ENCODE assay signal across 9 mouse cellular contexts in genomic region chr4:133314896-133315295, GRCm38 (mm10). TPM values are rescaled to one million over a fixed set of nuclear protein-coding genes. Genes with fewer than 3 reads are reported as not detected.
DNase-seq lines count a peak whose midpoint lies in the region.
"Had no signal": no experiment of that assay in that cellular context is flagged by ENCODE, and none has a peak within 500 bp of the region (broad histone marks: within the 10 kb centered on the region; RNA-seq: fewer than 3 reads in every experiment).

No protein-coding gene starts in this region.

- DNase-seq in adrenal gland, postnatal 10 days = peak; percentile 82
- no peak for DNase-seq in adrenal gland, postnatal 4 days (ENCODE audit: low spot score in 2 of 2)
- peak; percentile 25 for DNase-seq in ovary, postnatal 36 days (ENCODE audit: low spot score)
- DNase-seq in ovary, postnatal 10 days (ENCODE audit: low spot score) = no peak
- DNase-seq in kidney, postnatal 25 days = peak; percentile 93 to 96
- no peak for DNase-seq in urinary bladder, adult 2 months (ENCODE audit: low spot score)
- no peak for DNase-seq in spleen, adult 12 weeks (ENCODE audit: low spot score)
- no peak for DNase-seq in frontal cortex, postnatal 25 days (ENCODE audit: low spot score in 2 of 2)
- DNase-seq: thymus, postnatal 36 days had no signal

RNA-seq across cellular contexts. Expression of gene Tmem222, which starts 37.3 kb away (rescaled TPM):
- 10 to 100 TPM; 49.5 to 54.8 TPM for total RNA-seq in adrenal gland, postnatal 10 days (2021)
- 10 to 100 TPM; 65.5 to 78.0 TPM for total RNA-seq in adrenal gland, postnatal 4 days (2021)
- polyA plus RNA-seq in urinary bladder, adult 2 months (2012; rRNA removed) = 81.0 and 92.6 TPM in 2 replicates

RNA-seq across cellular contexts. Expression of gene Wdtc1, which starts 38.4 kb away (rescaled TPM):
- 10 to 100 TPM; 46.3 to 50.1 TPM for total RNA-seq in adrenal gland, postnatal 10 days (2021)
- 10 to 100 TPM; 36.3 to 39.9 TPM for total RNA-seq in adrenal gland, postnatal 4 days (2021)
- 24.7 and 35.5 TPM in 2 replicates for polyA plus RNA-seq in urinary bladder, adult 2 months (2012; rRNA removed)

RNA-seq across cellular contexts. Expression of gene Sytl1, which starts 52.0 kb away (rescaled TPM):
- total RNA-seq in adrenal gland, postnatal 10 days (2021) = 1 to 10 TPM; 5.2 to 6.3 TPM
- total RNA-seq in adrenal gland, postnatal 4 days (2021) = 1 to 10 TPM; 1.5 to 2.4 TPM
- polyA plus RNA-seq in urinary bladder, adult 2 months (2012; rRNA removed) = 67.1 and 79.6 TPM in 2 replicates

RNA-seq across cellular contexts. Expression of gene Slc9a1, which starts 54.6 kb away (rescaled TPM):
- 10 to 100 TPM; 31.9 to 42.5 TPM for total RNA-seq in adrenal gland, postnatal 10 days (2021)
- 10 to 100 TPM; 52.9 to 54.4 TPM for total RNA-seq in adrenal gland, postnatal 4 days (2021)
- polyA plus RNA-seq in urinary bladder, adult 2 months (2012; rRNA removed) = 30.7 and 43.4 TPM in 2 replicates

Comparison
In these comparisons a context has a peak if more than half of its experiments do, and no peak if none do; other contexts are left out.
1. DNase-seq: peak in adrenal gland, postnatal 10 days (single experiment), ovary, postnatal 36 days (single experiment) and kidney, postnatal 25 days (2 of 2); none in adrenal gland, postnatal 4 days (0 of 2), ovary, postnatal 10 days (single experiment), urinary bladder, adult 2 months (single experiment), spleen, adult 12 weeks (single experiment) and frontal cortex, postnatal 25 days (0 of 2).